Mouse (Mus musculus) heart, adult 2 months (tissue): Measurements from ENCODE around the gene Vwa3b.

Experiments
- CTCF ChIP-seq: fragments of 200-600 bp; IDR thresholded peaks from 2 replicates; pipeline ENCODE4 v1.8.1; 2022; ENCODE audit warnings: antibody characterized with exemption, mild to moderate bottlenecking, moderate library complexity
- POLR2A ChIP-seq: fragments of 200-500 bp; IDR thresholded peaks from 2 replicates; pipeline ENCODE4 v1.6.1; 2011; ENCODE audit warnings: mild to moderate bottlenecking, low read depth, low read length, control low read depth; ENCODE audit not compliant: insufficient read depth

GRCm38 (mm10) chr1:37130012-37130570 is 103.7 kb downstream of the Vwa3b start:
- no peak for TF ChIP-seq CTCF
- TF ChIP-seq POLR2A: no peak
